Mouse (Mus musculus) embryonic facial prominence, embryonic 13.5 days (tissue): ENCODE results near the gene Pecr. TPM values are rescaled to one million over a fixed set of nuclear protein-coding genes. Genes with fewer than 3 reads are reported as not detected.

Source experiments
- ATAC-seq: fragments of 200-750 bp; cut with Nextera tagmentation; 2 replicates; pipeline ENCODE4 v1.8.0; 2017; ENCODE audit warnings: low read depth; ENCODE audit not compliant: insufficient number of reproducible peaks, insufficient read depth, low FRiP score, low TSS enrichment
- H3K27ac ChIP-seq: fragments of 300-500 bp; sonication (generic); 2 replicates; pipeline ENCODE4 v1.5.1; 2015; ENCODE audit warnings: moderate library complexity, mild to moderate bottlenecking, inconsistent platforms
- H3K27me3 ChIP-seq: fragments of 300-500 bp; sonication (generic); 2 replicates; pipeline ENCODE4 v1.6.1; 2015; ENCODE audit warnings: mild to moderate bottlenecking, inconsistent platforms
- H3K36me3 ChIP-seq: fragments of 300-500 bp; sonication (generic); 2 replicates; pipeline ENCODE4 v1.6.1; 2015; ENCODE audit warnings: mild to moderate bottlenecking, inconsistent platforms
- H3K4me1 ChIP-seq: fragments of 300-500 bp; sonication (generic); 2 replicates; pipeline ENCODE4 v1.6.1; 2015; ENCODE audit warnings: inconsistent platforms
- H3K4me2 ChIP-seq: fragments of 300-500 bp; sonication (generic); 2 replicates; pipeline ENCODE4 v1.6.1; 2015; ENCODE audit warnings: moderate library complexity, mild to moderate bottlenecking, inconsistent platforms
- H3K4me3 ChIP-seq: fragments of 300-500 bp; sonication (generic); 2 replicates; pipeline ENCODE4 v1.5.1; 2015; ENCODE audit warnings: mild to moderate bottlenecking, inconsistent platforms
- H3K9ac ChIP-seq: fragments of 300-500 bp; sonication (generic); 2 replicates; pipeline ENCODE4 v1.6.1; 2015; ENCODE audit warnings: mild to moderate bottlenecking, inconsistent platforms
- H3K9me3 ChIP-seq: fragments of 300-500 bp; sonication (generic); 2 replicates; pipeline ENCODE4 v1.6.1; 2016; ENCODE audit warnings: inconsistent platforms
- WGBS: fragments of 180-500 bp; shearing (Covaris S2); methylation state at CpG from one replicate; pipeline ENCODE4 v1.1.7; 2015; ENCODE audit warnings: mixed read lengths; 5-methylcytosine and 5-hydroxymethylcytosine counted together
- polyA plus RNA-seq: library from polyadenylated mRNA; unstranded; fragments of >200 nt; fragmentation: Nextera tagmentation; extraction: Ambion mirVana; gene quantifications from 2 replicates; pipeline ENCODE4 v1.2.1, GENCODE M21; 2015

Gene Pecr
- polyA plus RNA-seq, 1 experiment from 2014 or later, result 43.1 TPM

GRCm38 (mm10) chr1:72211701-72212699 lies 72.1 kb downstream of the Pecr start, which contains the start of gene Mreg:
Gene Mreg (minus strand): TSS chr1:72212307.
- Histone ChIP-seq H3K9ac (peak within 1 kb of the TSS; percentile 81), H3K36me3 (no peaks in the 10 kb centered on the region), H3K4me3 (peak within 1 kb of the TSS; percentile 77), H3K4me2 (peak within 1 kb of the TSS; percentile 96), H3K27me3 (peaks cover 8% of the 10 kb centered on the region), H3K27ac (no peak within 1 kb of the TSS; the same call in 1 of the 2 replicates), H3K4me1 (peaks cover 17% of the 10 kb centered on the region), H3K9me3 (no peaks in the 10 kb centered on the region)
- ATAC-seq, result 0 out of 2 replicates have a peak, but pooled peaks have one; percentile 21
- under 1% methylated on average over 89 of the region's 89 CpGs for WGBS

- H3K4me3 ChIP-seq, result peak overlapping the region; percentile 77
- no peaks in the 10 kb centered on the region for H3K36me3 ChIP-seq
- peaks cover 8% of the 10 kb centered on the region for H3K27me3 ChIP-seq
- H3K9me3 ChIP-seq, result no peaks in the 10 kb centered on the region
- peak overlapping the region; percentile 96 for H3K4me2 ChIP-seq
- peaks cover 17% of the 10 kb centered on the region for H3K4me1 ChIP-seq
- 8% methylated on average over 17 of the region's 17 CpGs for WGBS
- ATAC-seq, result no peak
- H3K27ac ChIP-seq, result no peak overlapping the region
- no peak overlapping the region for H3K9ac ChIP-seq
These were observed 73.1 kb downstream of the Pecr start for GRCm38 (mm10) chr1:72210803-72211679.

Other genes with a start within 250 kb of the Pecr start
- gene Mreg, start 72.0 kb downstream of the Pecr start, polyA plus RNA-seq, result 3.9 and 4.2 TPM in 2 replicates
- gene Tmem169, start 55 bp upstream of the Pecr start, polyA plus RNA-seq, result 3.5 and 4.8 TPM in 2 replicates
- 46.9 and 49.8 TPM in 2 replicates for gene Xrcc5, start 23.1 kb upstream of the Pecr start, polyA plus RNA-seq